Mouse (Mus musculus) midbrain, embryonic 13.5 days (tissue): Measurements from ENCODE around the gene 4930432M17Rik. TPM values are rescaled to one million over a fixed set of nuclear protein-coding genes. Genes with fewer than 3 reads are reported as not detected.

Experiments used
- ATAC-seq: fragments of 200-750 bp; cut with Nextera tagmentation; 2 replicates; pipeline ENCODE4 v1.8.0; 2017; ENCODE audit warnings: mild to moderate bottlenecking, moderate TSS enrichment, moderate library complexity
- H3K27ac ChIP-seq: fragments of 300-500 bp; sonication (generic); 2 replicates; pipeline ENCODE4 v1.5.1; 2015; ENCODE audit warnings: inconsistent platforms, mild to moderate bottlenecking, moderate library complexity
- H3K27me3 ChIP-seq: fragments of 300-500 bp; sonication (generic); 2 replicates; pipeline ENCODE4 v1.6.1; 2015; ENCODE audit warnings: mild to moderate bottlenecking, inconsistent platforms
- H3K36me3 ChIP-seq: fragments of 300-500 bp; sonication (generic); 2 replicates; pipeline ENCODE4 v1.6.1; 2015; ENCODE audit warnings: mild to moderate bottlenecking, inconsistent platforms
- H3K4me1 ChIP-seq: fragments of 300-500 bp; sonication (generic); replicated peaks from 2 replicates; pipeline ENCODE4 v1.6.1; 2015; ENCODE audit warnings: inconsistent platforms
- H3K4me2 ChIP-seq: fragments of 300-500 bp; sonication (generic); replicated peaks from 2 replicates; pipeline ENCODE4 v1.6.1; 2015; ENCODE audit warnings: moderate library complexity, mild to moderate bottlenecking, inconsistent platforms
- H3K4me3 ChIP-seq: fragments of 300-500 bp; sonication (generic); replicated peaks from 2 replicates; pipeline ENCODE4 v1.5.1; 2015; ENCODE audit warnings: mild to moderate bottlenecking, inconsistent platforms
- H3K9ac ChIP-seq: fragments of 300-500 bp; sonication (generic); replicated peaks from 2 replicates; pipeline ENCODE4 v1.6.1; 2015; ENCODE audit warnings: mild to moderate bottlenecking, inconsistent platforms
- H3K9me3 ChIP-seq: fragments of 300-500 bp; sonication (generic); 2 replicates; pipeline ENCODE4 v1.6.1; 2016; ENCODE audit warnings: mild to moderate bottlenecking, inconsistent platforms
- WGBS: fragments of 180-500 bp; shearing (Covaris S2); methylation state at CpG from one replicate; pipeline ENCODE4 v1.1.7; 2015; 5-methylcytosine and 5-hydroxymethylcytosine counted together
- polyA plus RNA-seq: library from polyadenylated mRNA; unstranded; fragments of >200 nt; fragmentation: Nextera tagmentation; extraction: Ambion mirVana; gene quantifications from 2 replicates; pipeline ENCODE4 v1.2.1, GENCODE M21; 2015

Gene 4930432M17Rik
- polyA plus RNA-seq, 1 experiment from 2014 or later, result not detected

DNA sequence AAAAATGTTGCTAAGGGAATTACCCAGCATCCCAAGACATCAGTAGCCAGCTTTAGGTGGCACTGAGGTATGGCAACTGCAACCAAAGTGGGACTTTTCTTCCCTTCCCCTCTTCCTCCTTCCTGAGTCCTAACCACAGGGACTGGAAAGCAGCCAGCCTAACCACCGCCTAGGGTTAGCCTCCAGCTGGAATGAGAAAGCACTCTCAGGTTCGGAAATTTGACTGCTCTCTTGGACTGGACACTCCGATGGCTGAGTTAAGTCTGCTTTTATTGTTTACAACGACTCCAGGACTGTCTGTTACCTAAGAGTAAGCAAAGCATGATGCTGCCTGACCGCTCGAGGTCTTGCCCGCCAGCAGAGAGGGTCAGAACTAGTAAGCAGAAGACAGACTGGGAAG lies 26.6 kb downstream of the 4930432M17Rik start:
- no peak for ATAC-seq
- Histone ChIP-seq H3K9ac (no peak overlapping the region), H3K4me2 (no peak overlapping the region), H3K36me3 (no peaks in the 10 kb centered on the region), H3K4me1 (peaks cover 31% of the 10 kb centered on the region), H3K27ac (no peak overlapping the region), H3K4me3 (no peak overlapping the region), H3K9me3 (no peaks in the 10 kb centered on the region), H3K27me3 (no peaks in the 10 kb centered on the region)
- 91% methylated on average over 7 of the region's 7 CpGs for WGBS

DNA sequence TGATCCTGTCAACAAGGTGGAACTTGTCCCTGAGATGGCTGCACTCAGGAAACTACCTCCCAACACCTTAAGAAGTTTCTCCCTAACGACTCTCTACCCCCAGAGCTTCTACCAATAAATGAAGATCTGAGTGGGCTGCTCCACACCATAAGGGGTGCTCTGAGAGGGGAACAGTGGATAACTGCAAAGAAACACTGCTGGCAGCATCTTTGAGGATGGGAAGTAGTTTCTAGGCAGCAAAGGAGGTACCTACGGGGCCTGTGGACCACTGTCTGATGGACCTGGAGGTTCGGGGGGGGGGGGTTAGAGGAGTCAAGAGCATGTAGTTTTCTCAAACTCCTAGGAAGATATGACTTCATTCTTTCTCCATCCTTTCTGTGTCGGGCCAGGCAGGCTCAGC lies 28.8 kb downstream of the 4930432M17Rik start:
- Histone ChIP-seq H3K36me3 (no peaks in the 10 kb centered on the region), H3K9ac (no peak overlapping the region), H3K27me3 (no peaks in the 10 kb centered on the region), H3K27ac (peak overlapping the region; percentile 87), H3K9me3 (no peaks in the 10 kb centered on the region), H3K4me1 (peaks cover 42% of the 10 kb centered on the region), H3K4me2 (no peak overlapping the region), H3K4me3 (no peak overlapping the region)
- peak; percentile 4; the same call in 1 of the 2 replicates for ATAC-seq
- 75% methylated on average over 4 of the region's 4 CpGs for WGBS

DNA sequence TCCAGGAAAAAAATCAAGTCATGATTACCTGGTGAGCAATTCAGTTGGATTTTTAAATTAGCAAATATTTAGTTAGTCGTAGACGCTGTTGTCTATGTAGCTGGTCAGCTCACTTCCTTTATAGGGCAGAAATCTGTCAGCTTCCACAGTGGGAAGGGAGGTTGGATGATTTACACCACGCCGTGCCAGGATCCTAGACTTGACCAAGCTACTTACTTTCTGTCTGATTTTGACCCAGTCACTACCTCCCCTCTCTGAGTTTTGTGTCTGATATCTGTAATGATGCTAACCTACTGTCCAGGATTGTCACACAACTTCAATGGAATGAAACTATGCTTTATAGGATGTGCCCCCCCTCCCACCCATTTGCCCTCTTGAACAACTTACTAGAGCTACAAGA lies 29.3 kb downstream of the 4930432M17Rik start:
- ATAC-seq, result peak; percentile 38; the same call in 1 of the 2 replicates
- Histone ChIP-seq H3K9me3 (no peaks in the 10 kb centered on the region), H3K4me2 (peak overlapping the region; percentile 39), H3K4me1 (peaks cover 42% of the 10 kb centered on the region), H3K9ac (no peak overlapping the region), H3K36me3 (no peaks in the 10 kb centered on the region), H3K27me3 (no peaks in the 10 kb centered on the region), H3K4me3 (peak overlapping the region; percentile 11; the same call in 1 of the 2 replicates), H3K27ac (peak overlapping the region; percentile 87)
- WGBS, result 62% methylated on average over 4 of the region's 4 CpGs

DNA sequence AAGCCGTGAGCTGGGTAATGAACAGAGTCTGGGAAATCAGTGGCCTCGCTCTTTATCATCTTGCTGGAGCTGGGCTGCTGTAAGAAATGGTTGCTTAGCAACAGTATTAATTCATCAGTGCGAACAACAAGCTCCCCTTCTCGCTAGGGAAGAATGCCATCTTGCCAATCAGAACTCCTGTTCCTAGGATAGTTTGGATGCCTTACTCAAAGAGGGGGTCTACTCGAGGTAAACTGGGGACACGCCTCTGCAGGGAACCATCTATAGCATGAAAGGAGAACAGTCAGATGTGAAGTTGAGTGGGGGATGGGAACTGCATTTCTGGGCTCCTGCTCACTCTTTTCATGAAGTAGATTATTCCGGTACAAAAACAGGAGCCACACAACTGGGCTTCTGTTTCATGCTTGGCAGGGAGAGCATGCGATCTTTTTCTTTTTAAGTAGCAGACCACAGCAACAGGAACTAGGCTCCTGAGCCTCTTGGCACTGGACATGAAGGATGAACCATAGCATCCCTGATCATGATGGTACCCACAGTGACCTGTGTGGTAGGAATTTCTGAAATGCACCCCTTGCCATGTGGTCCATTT lies 29.9 kb downstream of the 4930432M17Rik start:
- peak; percentile 96 for ATAC-seq
- no peak overlapping the region for H3K9ac ChIP-seq
- no peaks in the 10 kb centered on the region for H3K9me3 ChIP-seq
- H3K4me1 ChIP-seq, result peaks cover 42% of the 10 kb centered on the region
- H3K4me2 ChIP-seq, result peak overlapping the region; percentile 39
- peak overlapping the region; percentile 87 for H3K27ac ChIP-seq
- WGBS, result 3% methylated on average over 8 of the region's 8 CpGs
- H3K36me3 ChIP-seq, result no peaks in the 10 kb centered on the region
- H3K27me3 ChIP-seq, result no peaks in the 10 kb centered on the region
- peak overlapping the region; percentile 11; the same call in 1 of the 2 replicates for H3K4me3 ChIP-seq

DNA sequence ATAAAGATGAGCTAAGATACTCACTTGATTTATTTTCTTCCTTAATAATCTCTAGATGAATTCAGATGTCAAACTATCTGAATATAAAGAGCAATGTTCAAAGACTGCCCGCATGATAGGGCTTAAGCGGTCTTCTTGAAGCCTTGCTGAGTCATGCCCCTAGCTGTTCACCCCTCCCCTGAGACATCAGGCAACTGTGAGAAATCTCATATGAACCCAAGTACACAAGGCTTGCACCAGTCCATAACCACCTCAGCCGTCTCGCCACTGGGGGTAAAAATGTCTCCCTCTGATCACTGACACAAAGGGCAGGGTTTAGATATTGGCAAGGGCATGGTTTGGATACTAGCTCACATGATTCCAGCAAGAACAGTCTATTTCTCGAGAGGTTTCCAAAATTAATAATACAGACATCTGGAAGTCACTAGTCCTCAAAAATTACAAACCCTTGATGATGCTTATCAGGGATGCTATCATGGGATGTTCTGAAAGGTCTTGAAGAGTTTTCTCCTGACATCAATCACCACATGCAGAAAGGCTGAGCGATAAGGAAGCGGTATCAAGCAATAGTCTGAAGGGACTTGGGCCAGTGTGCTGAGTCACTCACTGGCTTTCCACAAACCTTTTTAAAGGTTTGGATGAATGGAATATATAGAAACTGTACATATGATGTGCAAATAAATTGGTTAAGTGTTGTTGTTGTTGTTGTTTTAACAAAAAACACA lies 32.8 kb downstream of the 4930432M17Rik start:
- Histone ChIP-seq H3K27ac (no peak overlapping the region), H3K9ac (no peak overlapping the region), H3K4me1 (peaks cover 49% of the 10 kb centered on the region), H3K27me3 (no peaks in the 10 kb centered on the region), H3K4me2 (no peak overlapping the region), H3K4me3 (no peak overlapping the region), H3K36me3 (no peaks in the 10 kb centered on the region), H3K9me3 (no peaks in the 10 kb centered on the region)
- ATAC-seq, result no peak
- 88% methylated on average over 7 of the region's 7 CpGs for WGBS

DNA sequence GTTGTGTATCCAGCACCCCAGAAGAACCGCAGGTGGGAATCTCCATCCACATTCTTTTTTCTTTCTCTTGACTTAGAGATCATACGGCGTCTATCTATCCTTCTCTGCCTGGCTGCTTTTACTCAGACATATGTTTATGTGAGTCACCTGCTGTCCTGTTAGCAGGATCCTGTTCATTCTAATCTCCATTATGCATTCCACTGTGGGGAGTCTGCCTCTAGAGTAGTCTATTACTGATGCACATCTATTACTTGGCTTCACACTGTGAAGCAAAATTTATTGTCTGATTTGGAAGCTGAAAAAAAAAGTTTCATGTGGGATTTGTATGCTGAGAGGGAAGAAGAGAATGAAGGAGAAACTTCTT lies 33.3 kb downstream of the 4930432M17Rik start:
- no peaks in the 10 kb centered on the region for H3K9me3 ChIP-seq
- peaks cover 47% of the 10 kb centered on the region for H3K4me1 ChIP-seq
- no peak overlapping the region for H3K9ac ChIP-seq
- H3K27ac ChIP-seq, result no peak overlapping the region
- no peak overlapping the region for H3K4me2 ChIP-seq
- H3K36me3 ChIP-seq, result no peaks in the 10 kb centered on the region
- 66% methylated on average over 3 of the region's 3 CpGs for WGBS
- no peaks in the 10 kb centered on the region for H3K27me3 ChIP-seq
- no peak for ATAC-seq
- H3K4me3 ChIP-seq, result no peak overlapping the region

DNA sequence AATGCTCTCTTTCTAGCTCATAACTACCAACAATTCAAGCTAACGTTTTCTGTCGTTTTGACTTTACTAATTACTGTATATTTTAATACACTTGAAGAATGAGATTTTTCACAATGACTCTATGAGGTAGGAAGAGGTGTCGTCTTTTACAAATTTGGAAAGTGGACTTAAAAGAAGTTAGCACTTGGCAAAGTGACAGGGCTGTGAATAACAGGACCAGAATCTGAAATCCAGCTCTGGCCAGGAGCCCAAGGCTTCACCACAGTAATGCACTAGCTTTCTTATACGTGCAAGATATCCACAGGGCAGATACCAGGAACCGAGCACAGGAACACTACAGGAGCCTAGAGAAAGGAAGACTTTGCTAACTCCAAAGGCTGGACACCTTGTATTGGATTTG lies 35.5 kb downstream of the 4930432M17Rik start:
- no peak overlapping the region for H3K4me2 ChIP-seq
- H3K9me3 ChIP-seq, result no peaks in the 10 kb centered on the region
- no peak overlapping the region for H3K4me3 ChIP-seq
- no peak overlapping the region for H3K9ac ChIP-seq
- ATAC-seq, result no peak
- H3K27ac ChIP-seq, result no peak overlapping the region
- H3K36me3 ChIP-seq, result no peaks in the 10 kb centered on the region
- no peaks in the 10 kb centered on the region for H3K27me3 ChIP-seq
- 74% methylated on average over 5 of the region's 5 CpGs for WGBS
- peaks cover 28% of the 10 kb centered on the region for H3K4me1 ChIP-seq

DNA sequence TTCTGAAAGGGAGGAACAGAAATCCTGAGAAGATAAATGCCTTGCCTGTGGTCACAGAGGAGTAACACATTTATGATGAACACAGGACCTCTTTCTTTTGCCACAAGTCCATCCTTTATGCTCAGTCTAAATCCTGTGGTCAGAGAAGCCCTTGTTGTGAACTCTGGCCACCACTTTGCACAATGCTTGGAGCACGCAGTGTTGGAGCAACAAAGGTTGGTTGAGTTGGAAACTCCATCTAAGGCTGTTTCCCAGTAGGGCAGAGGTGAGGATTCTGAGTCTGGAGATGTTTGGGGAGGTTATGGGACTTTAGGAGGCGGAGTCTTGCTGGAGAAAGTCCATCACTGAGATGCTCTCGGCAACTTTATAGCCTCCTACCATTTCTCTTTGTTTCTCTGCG lies 36.5 kb downstream of the 4930432M17Rik start:
- Histone ChIP-seq H3K4me3 (no peak overlapping the region), H3K27me3 (no peaks in the 10 kb centered on the region), H3K4me1 (peaks cover 18% of the 10 kb centered on the region; the same call in 1 of the 2 replicates), H3K9me3 (no peaks in the 10 kb centered on the region), H3K36me3 (no peaks in the 10 kb centered on the region), H3K4me2 (no peak overlapping the region), H3K9ac (no peak overlapping the region), H3K27ac (no peak overlapping the region)
- 89% methylated on average over 4 of the region's 4 CpGs for WGBS
- ATAC-seq, result no peak

DNA sequence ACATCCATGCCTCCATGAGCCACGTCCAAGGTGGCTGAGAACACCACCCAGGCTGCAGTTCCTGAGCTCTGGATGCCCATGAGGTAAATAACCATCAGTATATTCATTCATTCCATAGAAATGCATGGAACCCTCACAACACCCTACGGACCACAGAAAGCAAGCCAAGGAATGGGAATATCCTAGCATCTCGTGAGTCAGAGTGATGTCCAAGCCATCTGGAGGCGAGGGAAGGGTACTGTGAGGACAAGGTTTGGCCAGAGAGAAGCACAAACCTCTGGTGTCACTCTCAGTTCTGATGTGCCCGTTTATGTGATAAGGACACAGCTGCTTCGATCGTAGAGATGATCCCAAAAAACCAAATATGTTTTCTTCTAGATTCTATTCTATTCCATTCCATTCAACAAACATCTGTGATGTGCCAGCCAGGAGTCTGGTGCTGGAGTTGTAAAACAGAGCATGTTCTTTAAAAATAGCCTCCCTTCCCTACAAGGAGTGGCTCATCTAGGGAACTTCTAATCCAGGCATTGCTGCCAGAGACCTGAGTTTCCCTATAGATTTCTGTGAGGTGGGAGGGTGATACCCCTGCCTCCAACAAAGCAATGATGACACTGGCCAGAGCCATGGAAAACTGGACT lies 40.5 kb downstream of the 4930432M17Rik start:
- no peak overlapping the region for H3K4me2 ChIP-seq
- no peak overlapping the region for H3K9ac ChIP-seq
- H3K27ac ChIP-seq, result no peak overlapping the region
- no peak for ATAC-seq
- WGBS, result 85% methylated on average over 7 of the region's 7 CpGs
- 0 out of 2 replicates have a peak, but pooled peaks cover 7% of the 10 kb centered on the region for H3K4me1 ChIP-seq
- H3K27me3 ChIP-seq, result no peaks in the 10 kb centered on the region
- H3K4me3 ChIP-seq, result no peak overlapping the region
- no peaks in the 10 kb centered on the region for H3K9me3 ChIP-seq
- no peaks in the 10 kb centered on the region for H3K36me3 ChIP-seq

DNA sequence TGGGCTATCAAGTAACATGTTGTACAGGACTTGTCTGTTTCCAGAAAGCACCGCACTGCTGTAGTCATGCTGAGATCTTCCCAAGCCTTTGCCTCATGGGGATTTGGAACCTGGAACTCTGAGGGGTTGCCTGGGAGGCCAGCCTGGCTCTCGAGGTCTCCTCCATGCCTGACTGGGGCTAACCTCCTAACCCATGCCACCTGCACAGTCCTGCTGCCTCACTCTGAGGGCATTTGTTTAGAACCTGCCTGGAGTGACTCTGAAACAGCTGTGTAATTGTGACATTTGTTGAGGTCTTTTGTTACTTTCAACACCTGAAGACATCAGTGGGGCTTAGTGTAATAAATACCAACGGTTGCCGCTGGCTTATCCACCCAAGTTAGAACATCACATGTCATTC lies 41.7 kb downstream of the 4930432M17Rik start:
- H3K9ac ChIP-seq, result no peak overlapping the region
- H3K27ac ChIP-seq, result no peak overlapping the region
- H3K4me1 ChIP-seq, result no peaks in the 10 kb centered on the region
- H3K36me3 ChIP-seq, result no peaks in the 10 kb centered on the region
- H3K27me3 ChIP-seq, result no peaks in the 10 kb centered on the region
- ATAC-seq, result no peak
- 82% methylated on average over 4 of the region's 4 CpGs for WGBS
- no peak overlapping the region for H3K4me3 ChIP-seq
- no peak overlapping the region for H3K4me2 ChIP-seq
- H3K9me3 ChIP-seq, result no peaks in the 10 kb centered on the region

DNA sequence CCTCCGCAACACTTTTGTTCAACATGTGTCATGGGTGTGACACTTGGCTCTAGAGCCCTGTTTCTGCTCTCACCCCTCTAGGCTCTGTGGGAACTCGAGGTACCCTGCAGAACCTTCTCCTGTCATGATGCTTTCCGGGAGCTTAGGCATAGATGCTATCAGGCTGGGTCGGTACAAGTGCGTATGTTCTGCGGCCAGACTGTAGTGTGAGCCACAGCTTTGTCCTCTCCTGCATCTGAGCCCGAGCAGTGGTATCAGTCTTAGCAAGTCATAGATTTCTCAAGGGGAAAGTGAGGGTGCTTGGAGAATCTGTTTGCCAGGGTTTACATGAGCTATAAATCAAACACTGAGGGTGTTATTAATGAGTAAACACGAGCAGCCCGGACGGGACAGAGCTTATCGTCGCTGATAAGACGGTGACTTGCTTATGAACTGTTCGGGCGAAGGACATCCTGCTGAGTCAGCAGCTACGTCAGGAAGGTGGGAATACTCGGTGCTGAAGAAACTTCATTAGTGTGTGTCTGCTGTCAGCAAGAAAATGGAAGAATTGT lies 42.7 kb downstream of the 4930432M17Rik start:
- 81% methylated on average over 17 of the region's 17 CpGs for WGBS
- Histone ChIP-seq H3K9me3 (no peaks in the 10 kb centered on the region), H3K4me3 (no peak overlapping the region), H3K4me2 (no peak overlapping the region), H3K27ac (no peak overlapping the region), H3K36me3 (no peaks in the 10 kb centered on the region), H3K9ac (no peak overlapping the region), H3K4me1 (no peaks in the 10 kb centered on the region), H3K27me3 (no peaks in the 10 kb centered on the region)
- ATAC-seq, result no peak

DNA sequence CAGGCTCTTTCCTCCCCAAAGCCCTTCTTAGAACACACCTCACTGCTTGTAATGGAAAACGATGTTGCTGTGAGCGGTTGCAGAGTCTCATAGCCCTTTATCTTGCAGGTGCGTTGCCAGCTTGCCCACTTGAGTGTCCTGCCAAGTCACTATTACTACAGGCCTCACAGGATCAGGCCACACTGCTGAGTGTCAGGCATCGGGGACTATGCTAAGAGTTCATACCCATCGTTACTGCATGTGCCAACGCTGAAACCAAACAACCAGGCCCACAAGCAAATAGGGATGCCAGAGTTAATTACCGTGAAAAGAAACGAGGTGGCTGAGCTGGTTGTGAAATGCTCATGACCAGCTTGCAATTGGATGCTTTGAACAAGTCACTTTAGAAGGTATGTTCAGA lies 43.3 kb downstream of the 4930432M17Rik start:
- Histone ChIP-seq H3K4me1 (no peaks in the 10 kb centered on the region), H3K27me3 (0 out of 2 replicates have a peak, but pooled peaks cover 3% of the 10 kb centered on the region), H3K27ac (no peak overlapping the region), H3K4me2 (no peak overlapping the region), H3K9me3 (no peaks in the 10 kb centered on the region), H3K36me3 (no peaks in the 10 kb centered on the region), H3K9ac (no peak overlapping the region), H3K4me3 (no peak overlapping the region)
- no peak for ATAC-seq
- 81% methylated on average over 8 of the region's 8 CpGs for WGBS
